Mouse (Mus musculus) CH12.LX (cell line): Measurements from ENCODE around the gene Wnk1. TPM values are rescaled to one million over a fixed set of nuclear protein-coding genes. Genes with fewer than 3 reads are reported as not detected.

Experiments used
- DNase-seq: peaks from one replicate; pipeline ENCODE4 v3.0.0-alpha.2; 2013; ENCODE audit errors: extremely low read depth
- H3K27ac ChIP-seq: 2 replicates; pipeline ENCODE4 v1.5.1; 2012; ENCODE audit warnings: low read depth, mild to moderate bottlenecking, control low read depth, moderate library complexity; ENCODE audit not compliant: insufficient read depth
- H3K27me3 ChIP-seq: replicated peaks from 2 replicates; pipeline ENCODE3; 2012; ENCODE audit warnings: inconsistent platforms
- H3K36me3 ChIP-seq, 2 experiments: replicated peaks in 1 of 2; 2 replicates each; pipeline versions ENCODE3 to v1.6.1; 2012; ENCODE audit warnings: inconsistent platforms in 1 of 2, low read length in 1 of 2, mild to moderate bottlenecking in 1 of 2, mixed read lengths in 1 of 2, moderate library complexity in 1 of 2; ENCODE audit not compliant: control insufficient read depth in 1 of 2, insufficient read depth in 1 of 2
- H3K4me1 ChIP-seq, 2 experiments: 2 replicates each; pipeline ENCODE4 v1.6.1; 2012; ENCODE audit warnings: inconsistent platforms in 1 of 2, moderate library complexity in 1 of 2; ENCODE audit not compliant: insufficient read depth in 2 of 2, control insufficient read depth in 1 of 2
- H3K4me2 ChIP-seq: 2 replicates; pipeline ENCODE4 v1.6.1; 2012; ENCODE audit warnings: low read depth, mild to moderate bottlenecking, control low read depth; ENCODE audit not compliant: poor library complexity, insufficient read depth, severe bottlenecking
- H3K4me3 ChIP-seq, 3 experiments: fragments of 150-350 bp in 1 of 3; sonication (generic) in 1 of 3; replicated peaks in 1 of 3; 2 replicates each; pipeline versions ENCODE3 to v1.5.1; 2011 to 2012; ENCODE audit warnings: low read depth in 2 of 3, low read length in 2 of 3, mild to moderate bottlenecking in 2 of 3, moderate library complexity in 2 of 3, control low read depth in 1 of 3, improper control_type of control experiment in 1 of 3, inconsistent platforms in 1 of 3, mixed read lengths in 1 of 3; ENCODE audit not compliant: poor library complexity in 1 of 3
- H3K79me2 ChIP-seq: replicated peaks from 2 replicates; pipeline ENCODE4 v1.6.1; 2012; ENCODE audit warnings: mild to moderate bottlenecking, moderate library complexity; ENCODE audit not compliant: control insufficient read depth, poor library complexity, insufficient read depth, severe bottlenecking; ENCODE audit errors: extremely low read depth
- H3K9ac ChIP-seq: 2 replicates; pipeline ENCODE4 v1.6.1; 2012; ENCODE audit warnings: low read depth, mild to moderate bottlenecking, control low read depth, moderate library complexity; ENCODE audit not compliant: insufficient read depth
- H3K9me3 ChIP-seq: replicated peaks from 2 replicates; pipeline ENCODE3; 2012; ENCODE audit warnings: low read length, inconsistent platforms, mixed read lengths
- BHLHE40 ChIP-seq: IDR thresholded peaks from 2 replicates; pipeline ENCODE4 v1.6.1; 2011; ENCODE audit warnings: mild to moderate bottlenecking, low read depth, low read length, improper control_type of control experiment
- CHD1 ChIP-seq: IDR thresholded peaks from 2 replicates; pipeline ENCODE4 v1.6.1; 2012; ENCODE audit warnings: low read depth, low read length, improper control_type of control experiment, inconsistent platforms
- CHD2 ChIP-seq: IDR thresholded peaks from 2 replicates; pipeline ENCODE4 v1.6.1; 2011; ENCODE audit warnings: low read length, improper control_type of control experiment
- CTCF ChIP-seq, 2 experiments: IDR thresholded peaks in 1 of 2; conservative IDR thresholded peaks in 1 of 2; 2 replicates each; pipeline ENCODE4 v1.5.1; 2011 to 2012; ENCODE audit warnings: low read depth in 2 of 2, low read length in 2 of 2, improper control_type of control experiment in 1 of 2, inconsistent platforms in 1 of 2, mild to moderate bottlenecking in 1 of 2, moderate library complexity in 1 of 2
- E2F4 ChIP-seq: IDR thresholded peaks from 2 replicates; pipeline ENCODE4 v1.6.1; 2011; ENCODE audit warnings: low read depth, low read length, improper control_type of control experiment; ENCODE audit not compliant: insufficient replicate concordance
- ELF1 ChIP-seq: IDR thresholded peaks from 2 replicates; pipeline ENCODE4 v1.6.1; 2014; ENCODE audit warnings: low read depth, mild to moderate bottlenecking, inconsistent platforms, low read length, improper control_type of control experiment
- EP300 ChIP-seq: IDR thresholded peaks from 2 replicates; pipeline ENCODE4 v1.6.1; 2011; ENCODE audit warnings: low read length, improper control_type of control experiment
- ETS1 ChIP-seq: conservative IDR thresholded peaks from 2 replicates; pipeline ENCODE4 v1.6.1; 2012; ENCODE audit warnings: low read depth, mild to moderate bottlenecking, inconsistent platforms, low read length, improper control_type of control experiment, moderate library complexity
- GABPA ChIP-seq: IDR thresholded peaks from 2 replicates; pipeline ENCODE4 v1.6.1; 2012; ENCODE audit warnings: low read depth, low read length, improper control_type of control experiment, inconsistent platforms; ENCODE audit not compliant: insufficient replicate concordance
- HCFC1 ChIP-seq: IDR thresholded peaks from 2 replicates; pipeline ENCODE4 v1.6.1; 2012; ENCODE audit warnings: low read depth, mild to moderate bottlenecking, inconsistent platforms, low read length, improper control_type of control experiment
- IRF4 ChIP-seq: IDR thresholded peaks from 2 replicates; pipeline ENCODE4 v1.6.1; 2014; ENCODE audit warnings: low read depth, mild to moderate bottlenecking, inconsistent platforms, low read length, improper control_type of control experiment
- JUN ChIP-seq: IDR thresholded peaks from 2 replicates; pipeline ENCODE4 v1.6.1; 2011; ENCODE audit warnings: low read depth, mild to moderate bottlenecking, low read length, improper control_type of control experiment, moderate library complexity; ENCODE audit not compliant: insufficient read depth
- JUND ChIP-seq: conservative IDR thresholded peaks from 2 replicates; pipeline ENCODE4 v1.6.1; 2011; ENCODE audit warnings: low read depth, low read length, improper control_type of control experiment
- KAT2A ChIP-seq: IDR thresholded peaks from 2 replicates; pipeline ENCODE4 v1.6.1; 2012; ENCODE audit warnings: low read length, improper control_type of control experiment, inconsistent platforms; ENCODE audit not compliant: insufficient replicate concordance
- MAFK ChIP-seq: IDR thresholded peaks from 2 replicates; pipeline ENCODE4 v1.6.1; 2011; ENCODE audit warnings: low read length, improper control_type of control experiment; ENCODE audit not compliant: insufficient replicate concordance
- MAX ChIP-seq: IDR thresholded peaks from 2 replicates; pipeline ENCODE4 v1.6.1; 2011; ENCODE audit warnings: low read length, improper control_type of control experiment
- MAZ ChIP-seq: IDR thresholded peaks from 2 replicates; pipeline ENCODE4 v1.6.1; 2012; ENCODE audit warnings: low read depth, mild to moderate bottlenecking, inconsistent platforms, low read length, improper control_type of control experiment, moderate library complexity
- MEF2A ChIP-seq: IDR thresholded peaks from 2 replicates; pipeline ENCODE4 v1.6.1; 2014; ENCODE audit warnings: low read depth, mild to moderate bottlenecking, inconsistent platforms, low read length, improper control_type of control experiment, borderline replicate concordance
- MXI1 ChIP-seq: IDR thresholded peaks from 2 replicates; pipeline ENCODE4 v1.6.1; 2011; ENCODE audit warnings: mild to moderate bottlenecking, low read depth, low read length, improper control_type of control experiment
- MYC ChIP-seq: IDR thresholded peaks from 2 replicates; pipeline ENCODE4 v1.6.1; 2011; ENCODE audit warnings: low read depth, mild to moderate bottlenecking, improper control_type of control experiment, low read length
- NELFE ChIP-seq: IDR thresholded peaks from 2 replicates; pipeline ENCODE4 v1.6.1; 2011; ENCODE audit warnings: low read depth, low read length, improper control_type of control experiment
- NRF1 ChIP-seq: IDR thresholded peaks from 2 replicates; pipeline ENCODE4 v1.6.1; 2014; ENCODE audit warnings: low read depth, mild to moderate bottlenecking, inconsistent platforms, low read length, improper control_type of control experiment, moderate library complexity
- PAX5 ChIP-seq: IDR thresholded peaks from 2 replicates; pipeline ENCODE4 v1.6.1; 2012; ENCODE audit warnings: low read length, inconsistent platforms, mixed read lengths
- POLR2A ChIP-seq: IDR thresholded peaks from 2 replicates; pipeline ENCODE4 v1.6.1; 2011; ENCODE audit warnings: low read depth, mild to moderate bottlenecking, improper control_type of control experiment, low read length
- POLR2AphosphoS2 ChIP-seq: IDR thresholded peaks from 2 replicates; pipeline ENCODE4 v1.6.1; 2011; ENCODE audit warnings: low read depth, low read length, improper control_type of control experiment
- RAD21 ChIP-seq: IDR thresholded peaks from 2 replicates; pipeline ENCODE4 v1.6.1; 2011; ENCODE audit warnings: low read depth, mild to moderate bottlenecking, low read length, improper control_type of control experiment, moderate library complexity
- RCOR1 ChIP-seq: conservative IDR thresholded peaks from 2 replicates; pipeline ENCODE4 v1.6.1; 2012; ENCODE audit warnings: low read depth, mild to moderate bottlenecking, inconsistent platforms, low read length, improper control_type of control experiment
- SIN3A ChIP-seq: IDR thresholded peaks from 2 replicates; pipeline ENCODE4 v1.6.1; 2012; ENCODE audit warnings: low read length, improper control_type of control experiment, inconsistent platforms
- SMC3 ChIP-seq: IDR thresholded peaks from 2 replicates; pipeline ENCODE4 v1.6.1; 2011; ENCODE audit warnings: low read depth, low read length, improper control_type of control experiment
- TBP ChIP-seq: conservative IDR thresholded peaks from 2 replicates; pipeline ENCODE4 v1.6.1; 2011; ENCODE audit warnings: low read depth, low read length, improper control_type of control experiment
- TCF12 ChIP-seq: IDR thresholded peaks from 2 replicates; pipeline ENCODE4 v1.6.1; 2014; ENCODE audit warnings: low read depth, mild to moderate bottlenecking, inconsistent platforms, low read length, improper control_type of control experiment
- UBTF ChIP-seq: IDR thresholded peaks from 2 replicates; pipeline ENCODE4 v1.6.1; 2012; ENCODE audit warnings: low read depth, mild to moderate bottlenecking, inconsistent platforms, low read length, improper control_type of control experiment, moderate library complexity
- USF1 ChIP-seq: IDR thresholded peaks from 2 replicates; pipeline ENCODE4 v1.6.1; 2014; ENCODE audit warnings: low read depth, mild to moderate bottlenecking, inconsistent platforms, low read length, improper control_type of control experiment
- USF2 ChIP-seq: conservative IDR thresholded peaks from 2 replicates; pipeline ENCODE4 v1.6.1; 2011; ENCODE audit warnings: low read depth, low read length, improper control_type of control experiment
- ZC3H11A ChIP-seq: IDR thresholded peaks from 2 replicates; pipeline ENCODE4 v1.6.1; 2012; ENCODE audit warnings: low read depth, mild to moderate bottlenecking, inconsistent platforms, low read length, improper control_type of control experiment
- ZKSCAN1 ChIP-seq: IDR thresholded peaks from 2 replicates; pipeline ENCODE4 v1.6.1; 2012; ENCODE audit warnings: low read depth, inconsistent platforms, low read length, improper control_type of control experiment, borderline replicate concordance
- ZMIZ1 ChIP-seq: IDR thresholded peaks from 2 replicates; pipeline ENCODE4 v1.6.1; 2012; ENCODE audit warnings: low read depth, mild to moderate bottlenecking, inconsistent platforms, low read length, improper control_type of control experiment
- ZNF384 ChIP-seq: IDR thresholded peaks from 2 replicates; pipeline ENCODE4 v1.6.1; 2012; ENCODE audit warnings: low read depth, low read length, improper control_type of control experiment, inconsistent platforms
- dilution Hi-C: fragments of 300-500 bp; cut with MboI; formaldehyde crosslinking; loops from 2 replicates; pipeline ENCODE4 v1.14.3; 2020; ENCODE audit warnings: low sequenced_read_pairs; ENCODE audit not compliant: extremely low pct_unique_long_range_greater_than_20kb, extremely low pct_ligation_motif_present
- in situ Hi-C: fragments of 300-500 bp; cut with MboI; formaldehyde crosslinking; loops from 3 replicates; pipeline ENCODE4 v1.14.3; 2019; ENCODE audit warnings: low sequenced_read_pairs, low pct_ligation_motif_present, low pct_unique_long_range_greater_than_20kb, mixed read lengths
- polyA plus RNA-seq: library from polyadenylated mRNA; unstranded; fragments of >175 nt; gene quantifications from 2 replicates; pipeline ENCODE4 v1.2.1, GENCODE M21; 2012; ENCODE audit warnings: low read depth; ENCODE audit not compliant: insufficient read length
- total RNA-seq, 2 experiments: library from RNA; depleted of rRNA; stranded (reverse); fragments of 300-350 nt in 1 of 2; fragments of >200 nt in 1 of 2; gene quantifications; 2 replicates each; pipeline ENCODE4 v1.2.3; 2012 to 2014

The Wnk1 gene
- total and polyA plus RNA-seq, 3 experiments: 97.2 to 216 (median 125) TPM

DNA sequence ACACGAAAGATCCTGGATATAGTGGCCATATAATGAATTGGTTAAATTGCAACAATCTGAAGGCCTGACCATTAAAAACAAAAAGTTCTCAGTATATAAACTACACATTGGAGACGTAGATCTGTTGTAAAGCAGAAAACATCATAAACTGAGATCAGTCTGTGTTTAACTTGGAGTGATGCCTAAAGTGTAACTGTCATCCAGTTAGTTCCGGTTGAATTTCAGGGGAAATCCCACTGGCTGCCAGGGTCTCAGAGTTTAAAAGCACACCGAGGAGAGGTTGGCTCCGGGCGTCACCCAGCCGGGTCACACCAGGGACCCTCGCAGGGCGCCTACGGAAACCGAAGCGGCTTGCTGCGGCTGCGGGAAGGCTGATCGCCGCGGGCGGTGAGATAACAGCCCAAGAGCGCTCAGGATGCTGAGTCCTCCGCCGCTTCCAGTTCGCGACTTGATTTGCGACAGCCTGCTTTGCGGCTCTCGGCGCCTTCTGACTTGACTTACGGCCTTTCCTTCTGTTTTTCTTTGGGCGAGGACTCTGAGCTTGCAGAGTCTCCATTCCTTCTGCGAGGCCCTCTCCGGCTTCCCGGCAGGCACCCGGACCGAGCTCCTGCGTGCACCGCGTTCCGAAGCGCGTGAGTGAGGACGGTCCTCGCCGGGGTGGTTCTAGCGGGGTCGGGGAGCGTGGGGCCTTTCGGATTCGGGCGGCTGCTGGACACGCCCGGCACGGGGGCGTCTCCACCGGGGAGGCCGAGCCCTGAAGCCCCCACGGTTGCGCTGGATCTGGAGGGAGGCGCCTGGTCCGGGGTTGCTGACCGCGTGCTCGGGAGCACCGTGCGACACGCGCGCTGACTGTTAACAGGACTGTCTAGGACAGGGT, 136.0 kb downstream of the Wnk1 start, which contains the start of gene Rad52:
Rad52 (plus strand) TSS at position 495 of the 877 bp plus-strand sequence.
- H3K27ac ChIP-seq: peak within 1 kb of the TSS; percentile 46
- peak; percentile 87 for DNase-seq
- in situ Hi-C loops (loop anchor here (25.0 kb wide), 2 partner anchors 90 to 415 kb away; partner anchors contain the start of gene Fbxl14), dilution Hi-C loops (no loop called here)
- H3K9me3 ChIP-seq: no peaks in the 10 kb centered on the region
- H3K4me2 ChIP-seq: peak within 1 kb of the TSS; percentile 92
- peak within 1 kb of the TSS; percentile 92 to 96 (median 95) for H3K4me3 ChIP-seq
- H3K4me1 ChIP-seq: peaks cover 0 to 11% of the 10 kb centered on the region in 2 experiments; a peak in 3 of 4 replicates
- peaks cover 0 to 27% of the 10 kb centered on the region in 2 experiments for H3K36me3 ChIP-seq
- TF ChIP-seq MAX (peak; percentile 59), NELFE (peak; percentile 81), ZNF384 (0 out of 2 replicates have a peak, but pooled peaks have one; percentile 16), ZKSCAN1 (no peak), ZMIZ1 (peak; percentile 80), IRF4 (no peak; the same call in none of the 2 replicates), CTCF (conservative IDR thresholded peaks at IDR 0.05 in 1 of 2, IDR thresholded peaks at IDR 0.05 in 1 of 2; ENCODE audit: low read depth in 2 of 2, low read length in 2 of 2) (no peak), TCF12 (peak; percentile 85), JUND (no peak), RCOR1 (no peak), ETS1 (no peak), EP300 (no peak), MYC (no peak), PAX5 (no peak), POLR2A (peak; percentile 83), USF1 (no peak), NRF1 (no peak), SMC3 (no peak), MXI1 (peak; percentile 76), RAD21 (no peak), ZC3H11A (no peak), CHD1 (no peak), UBTF (no peak), ELF1 (peak; percentile 47), E2F4 (no peak), HCFC1 (peak; percentile 85), MAFK (no peak), KAT2A (peak; percentile 76; the same call in 1 of the 2 replicates), MEF2A (0 out of 2 replicates have a peak, but pooled peaks have one; percentile 12), GABPA (no peak), SIN3A (peak; percentile 86), MAZ (no peak), TBP (peak; percentile 73; the same call in 1 of the 2 replicates), POLR2AphosphoS2 (0 out of 2 replicates have a peak, but pooled peaks have one; percentile 54), USF2 (no peak), JUN (no peak), BHLHE40 (no peak), CHD2 (no peak)
- TF ChIP-seq, all 38 proteins: peak for 14
- Histone ChIP-seq H3K9ac (peak within 1 kb of the TSS; percentile 85), H3K79me2 (peaks cover 15% of the 10 kb centered on the region), H3K27me3 (no peaks in the 10 kb centered on the region)
